18 mouse cellular contexts compared by ENCODE assay signal in genomic region chr5:135894958-135895357, GRCm38 (mm10). TPM values are rescaled to one million over a fixed set of nuclear protein-coding genes. Genes with fewer than 3 reads are reported as not detected.
"Had no signal": no experiment of that assay in that cellular context is flagged by ENCODE, and none has a peak within 500 bp of the region (broad histone marks: within the 10 kb centered on the region; RNA-seq: fewer than 3 reads in every experiment).

No protein-coding gene starts in this region.

- H3K4me3 ChIP-seq: layer of hippocampus, adult 2 months; limb, embryonic 12.5 days; liver, embryonic 13.5 days; lung, embryonic 15.5 days; megakaryocyte, embryonic 14.5 days; midbrain, embryonic 15.5 days; neural tube, embryonic 12.5 days had no signal

- ATAC-seq: liver, postnatal 0 days; midbrain, embryonic 15.5 days had no signal

- H3K27ac ChIP-seq: layer of hippocampus, adult 2 months; limb, embryonic 12.5 days; liver, embryonic 13.5 days; lung, embryonic 15.5 days; macrophage; midbrain, embryonic 15.5 days; neural tube, embryonic 12.5 days had no signal

- H3K9ac ChIP-seq: limb, embryonic 12.5 days; liver, embryonic 13.5 days; liver, postnatal 0 days; lung, embryonic 15.5 days; midbrain, embryonic 15.5 days; neural tube, embryonic 12.5 days had no signal

- H3K9me3 ChIP-seq: limb, embryonic 12.5 days; liver, embryonic 13.5 days; lung, embryonic 15.5 days; megakaryocyte, embryonic 14.5 days; midbrain, embryonic 15.5 days; neural tube, embryonic 12.5 days had no signal

- H3K4me2 ChIP-seq: limb, embryonic 12.5 days; liver, embryonic 13.5 days; lung, embryonic 15.5 days; midbrain, embryonic 11.5 days; midbrain, embryonic 15.5 days; neural tube, embryonic 12.5 days had no signal

- H3K36me3 ChIP-seq: limb, embryonic 12.5 days; liver, embryonic 13.5 days; lung, embryonic 15.5 days; midbrain, embryonic 15.5 days; neural tube, embryonic 12.5 days had no signal

- DNase-seq: kidney, postnatal 10 days; kidney, postnatal 4 days; liver; liver, embryonic 13.5 days; liver, postnatal 0 days; lung, postnatal 14 days; spleen, adult 18-20 months; thymus, postnatal 36 days had no signal

- H3K4me1 ChIP-seq: limb, embryonic 12.5 days; lung, embryonic 15.5 days; midbrain, embryonic 15.5 days; neural tube, embryonic 12.5 days had no signal

RNA-seq across cellular contexts. Expression of gene Hspb1, which starts 7.2 kb away (rescaled TPM):
- total RNA-seq: monocyte, adult 5-6 weeks; neutrophil, adult 5-6 weeks had no signal
